Mouse (Mus musculus) gastrocnemius, adult 18-20 months (tissue): Measurements from ENCODE around the gene Spata7. TPM values are rescaled to one million over a fixed set of nuclear protein-coding genes. Genes with fewer than 3 reads are reported as not detected.

Source experiments
- DNase-seq: peaks from one replicate; pipeline ENCODE4 v3.0.0; 2021; ENCODE audit warnings: low spot score
- total RNA-seq, 2 experiments: library from RNA; stranded (reverse); gene quantifications; 2 replicates each; pipeline ENCODE4 v1.2.3; 2021

Gene Spata7
- total RNA-seq, 2 experiments from 2014 or later: 3.0 to 3.4 TPM

GRCm38 (mm10) chr12:98670429-98670828 lies 42.5 kb downstream of the Spata7 start:
- DNase-seq: no peak

GRCm38 (mm10) chr12:98673879-98674278 lies 45.9 kb downstream of the Spata7 start:
- no peak for DNase-seq

DNA sequence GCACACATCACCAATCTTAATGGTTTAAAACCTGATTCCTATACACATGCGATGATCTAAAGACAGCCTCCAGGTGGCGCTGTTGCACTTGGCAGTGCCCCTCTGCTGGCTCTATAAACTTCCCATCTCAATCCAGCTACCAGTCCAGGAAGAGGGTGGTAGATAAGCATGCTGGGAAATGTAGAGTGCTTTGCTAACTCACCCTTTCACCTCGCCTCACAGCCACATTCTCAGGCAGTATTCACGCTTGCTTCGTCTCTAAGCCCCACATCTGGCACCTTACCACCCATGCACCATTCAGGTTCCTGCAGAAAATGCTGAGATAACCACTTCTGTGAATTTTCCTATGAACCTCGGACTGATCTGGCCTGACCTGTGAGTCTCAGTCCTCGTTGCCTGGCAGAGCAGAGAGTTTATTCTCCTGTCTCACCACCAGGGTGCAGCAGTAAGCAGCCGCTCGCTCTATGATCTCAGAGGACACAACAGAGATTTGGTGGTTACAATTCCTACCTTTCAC lies 46.7 kb downstream of the Spata7 start:
- DNase-seq: peak; percentile 76

GRCm38 (mm10) chr12:98676861-98677260 lies 48.9 kb downstream of the Spata7 start:
- no peak for DNase-seq

DNA sequence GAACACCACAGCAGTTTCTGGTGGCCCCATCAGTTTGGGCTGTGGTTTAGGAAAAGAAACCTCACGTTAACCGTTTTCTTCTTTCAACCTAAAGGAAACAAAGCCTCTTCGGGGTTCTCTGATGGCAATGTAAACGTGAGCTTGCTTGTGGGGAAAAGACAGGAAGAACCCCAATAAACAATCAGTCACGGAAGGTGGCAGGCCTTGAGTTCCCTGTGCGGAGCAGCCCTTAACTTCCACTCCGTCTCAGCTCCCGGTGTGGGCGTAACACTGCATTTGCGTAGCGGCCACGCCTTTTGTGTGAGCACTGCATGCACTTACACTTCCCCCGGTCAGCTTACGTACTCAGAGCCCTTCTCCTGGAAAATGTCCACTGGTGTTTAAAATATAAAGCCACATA lies 49.4 kb downstream of the Spata7 start:
- DNase-seq: no peak

- DNase-seq: no peak
Observed at GRCm38 (mm10) chr12:98679906-98680305, 51.9 kb downstream of the Spata7 start.

DNA sequence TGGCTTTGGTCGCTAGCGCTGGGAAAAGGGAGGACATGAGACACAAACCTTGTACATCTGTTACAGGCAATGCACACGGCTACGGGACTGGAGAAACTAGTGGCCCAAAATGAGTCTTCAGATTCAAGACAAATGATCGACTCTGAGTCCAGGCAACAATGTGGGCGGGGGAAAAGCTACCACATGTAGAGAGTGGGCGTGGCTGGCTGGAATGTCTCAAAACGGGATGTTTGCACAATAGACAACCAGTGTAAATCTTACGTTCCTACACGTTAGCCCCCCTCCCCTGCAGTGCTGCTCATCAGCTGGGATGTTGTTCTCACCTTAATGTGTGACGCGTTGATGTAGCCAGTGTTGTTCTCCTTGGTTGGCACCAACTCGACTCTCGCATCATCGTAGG lies 54.2 kb downstream of the Spata7 start:
- no peak for DNase-seq

GRCm38 (mm10) chr12:98683171-98683570 lies 55.2 kb downstream of the Spata7 start:
- DNase-seq: no peak

DNA sequence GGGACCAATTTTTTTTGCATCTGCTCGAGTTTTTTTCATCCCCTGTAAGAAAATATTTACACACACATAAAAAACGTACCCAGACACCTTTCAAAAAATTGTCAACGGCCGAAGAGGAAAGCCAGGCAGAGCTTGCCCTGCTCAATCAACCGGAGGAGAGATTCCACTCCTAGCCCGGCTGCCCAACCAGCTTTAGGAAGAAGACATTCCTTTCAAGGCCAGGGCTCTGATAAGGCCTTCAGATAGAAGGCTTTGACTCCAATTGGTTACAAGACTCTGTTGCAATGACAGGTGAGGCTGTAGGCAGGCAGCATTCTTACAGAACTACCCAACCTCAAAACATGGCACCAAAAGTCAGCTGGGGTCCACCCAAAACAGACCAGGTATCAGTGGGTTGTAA lies 55.6 kb downstream of the Spata7 start:
- no peak for DNase-seq

GRCm38 (mm10) chr12:98690230-98690629 lies 62.3 kb downstream of the Spata7 start:
- DNase-seq: no peak

- no peak for DNase-seq
Observed at GRCm38 (mm10) chr12:98697202-98697601, 69.2 kb downstream of the Spata7 start.

DNA sequence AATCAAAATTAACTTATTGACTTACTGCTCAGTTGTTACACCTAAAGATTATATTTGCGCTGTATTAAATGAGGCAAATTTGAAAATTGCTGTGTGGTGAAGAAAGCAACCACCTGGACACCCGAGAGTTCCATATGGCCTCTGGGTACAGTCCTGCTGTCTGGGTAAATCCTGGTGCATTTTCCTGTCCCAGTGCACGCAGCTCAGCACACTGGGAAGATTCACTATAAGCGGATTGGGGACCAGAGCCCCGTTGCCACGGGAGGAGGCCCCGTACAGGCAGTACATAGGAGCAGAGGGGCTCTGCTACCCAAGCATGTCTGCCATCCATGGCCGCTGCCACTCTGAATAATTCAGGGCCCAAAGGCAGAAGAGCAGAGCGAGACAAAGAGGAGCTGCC lies 73.6 kb downstream of the Spata7 start:
- DNase-seq: no peak

DNA sequence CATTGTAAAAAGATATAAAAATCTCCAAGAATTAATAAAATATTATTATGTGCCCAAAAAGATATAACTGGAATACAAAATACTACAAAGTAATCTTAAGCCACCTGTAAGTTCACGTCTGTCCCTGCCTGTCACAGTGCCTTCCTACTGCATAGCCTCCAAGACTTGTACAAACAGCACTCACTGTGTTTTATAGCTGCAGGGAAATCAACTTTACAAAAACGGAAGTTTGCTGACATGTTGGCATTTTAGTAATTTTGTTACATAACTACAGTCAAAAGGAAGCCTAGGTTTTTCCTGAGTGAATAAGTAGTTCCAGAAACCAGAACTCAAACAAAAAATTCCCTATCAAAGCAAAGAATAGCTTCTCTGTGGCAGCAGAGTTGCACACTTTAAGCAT lies 75.6 kb downstream of the Spata7 start:
- DNase-seq: no peak

GRCm38 (mm10) chr12:98703961-98704360 lies 76.0 kb downstream of the Spata7 start:
- DNase-seq: no peak

GRCm38 (mm10) chr12:98712819-98713218 lies 84.9 kb downstream of the Spata7 start:
- DNase-seq: no peak

DNA sequence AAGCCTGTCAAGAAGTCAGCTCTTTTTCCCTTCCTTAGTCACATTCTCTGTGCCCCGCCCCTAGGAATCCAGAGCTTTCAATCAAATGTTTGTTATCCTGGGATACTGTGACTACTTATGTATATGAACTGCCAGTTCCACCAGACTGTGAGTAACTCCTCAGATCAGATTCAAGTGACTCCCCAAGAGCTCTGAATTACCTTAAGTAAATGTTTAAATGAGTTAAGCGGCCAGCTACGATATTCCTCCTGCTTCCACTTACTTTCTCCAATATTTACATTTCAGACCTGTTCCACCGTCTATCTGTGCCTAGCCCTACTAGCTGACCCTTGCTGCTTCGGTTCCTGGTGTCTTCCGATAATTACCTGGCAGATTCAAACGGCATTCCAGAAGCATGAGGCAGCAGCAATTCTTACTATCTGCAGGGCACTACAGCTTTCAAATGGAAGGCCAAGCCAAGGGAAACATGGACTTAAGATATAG lies 85.7 kb downstream of the Spata7 start:
- no peak for DNase-seq

DNA sequence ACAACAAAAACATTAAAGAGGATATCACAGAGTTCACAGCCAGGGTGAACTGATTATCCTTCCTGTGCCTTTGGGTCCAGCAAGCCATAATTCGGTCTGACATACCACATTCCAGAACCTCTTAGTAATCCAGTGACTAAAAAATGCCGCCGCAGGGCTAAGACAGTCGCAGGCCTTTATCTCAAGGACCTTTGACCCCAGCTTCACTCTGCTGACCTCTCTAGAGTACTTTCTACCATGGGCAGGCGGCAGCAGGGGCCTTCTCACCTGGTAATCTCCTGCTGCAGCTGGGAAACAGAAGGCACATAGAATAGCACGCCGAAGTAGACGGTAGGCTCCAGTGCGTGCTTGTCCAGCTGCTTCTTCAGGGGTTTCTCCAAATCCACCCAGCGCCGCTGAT lies 86.8 kb downstream of the Spata7 start:
- DNase-seq: no peak

DNA sequence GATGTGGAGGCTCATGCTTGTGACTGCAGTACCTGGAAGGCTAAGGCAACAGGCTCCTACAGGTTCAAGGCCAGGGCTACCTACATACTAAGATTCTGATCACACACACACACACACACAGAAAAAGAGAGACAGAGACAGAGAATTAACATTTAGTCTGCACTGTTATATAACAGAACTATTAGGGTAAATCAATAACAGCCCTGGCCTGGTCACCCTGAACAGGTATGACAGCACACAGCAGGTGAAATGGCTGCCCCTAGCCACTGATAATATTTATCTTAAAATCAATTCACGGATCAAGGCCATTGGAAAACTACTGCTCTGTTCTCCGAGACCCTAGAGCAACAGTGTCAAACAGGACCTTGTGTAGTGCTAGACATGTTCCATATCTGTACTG lies 88.2 kb downstream of the Spata7 start:
- no peak for DNase-seq

Other genes starting within 250 kb of the Spata7 start
- gene Kcnk10, start 49.8 kb upstream of the Spata7 start, total RNA-seq: not detected
- 10 to 100 TPM; 31.8 to 44.3 TPM for gene Ptpn21, start 109.2 kb downstream of the Spata7 start, total RNA-seq
- 10 to 100 TPM; 46.9 to 49.6 TPM for gene Zc3h14, start 118.8 kb downstream of the Spata7 start, total RNA-seq